Mouse (Mus musculus) adrenal gland, adult 18-20 months (tissue): ENCODE results near the gene Gm17364. TPM values are rescaled to one million over a fixed set of nuclear protein-coding genes. Genes with fewer than 3 reads are reported as not detected.
A peak's percentile ranks its signal among the peaks of the same experiment; 100 is the strongest.
"Not testable (repeated sequence)": the region's sequence is repeated elsewhere in the genome, so short reads cannot be mapped to it uniquely, and the experiment has no call there.

ENCODE experiments used
- DNase-seq, 2 experiments: peaks; one replicate each; pipeline ENCODE4 v3.0.0; 2021 to 2022; ENCODE audit warnings: low spot score in 2 of 2
- total RNA-seq, 2 experiments: library from RNA; stranded (reverse); gene quantifications; 1 replicate in 1 of 2; 2 replicates in 1 of 2; pipeline ENCODE4 v1.2.3; 2021

Gm17364 gene
- total RNA-seq, 2 experiments from 2014 or later = not detected

- DNase-seq = no peak
Observed at GRCm38 (mm10) chr13:41252141-41252540, 21.6 kb downstream of the Gm17364 start.

GRCm38 (mm10) chr13:41251667-41252066, 22.1 kb downstream of the Gm17364 start:
- DNase-seq = no peak

GRCm38 (mm10) chr13:41251232-41251631, 22.5 kb downstream of the Gm17364 start:
- DNase-seq = not testable (repeated sequence)

GRCm38 (mm10) chr13:41250318-41250981, 23.3 kb downstream of the Gm17364 start:
- DNase-seq = no peak

- peak; percentile 85 to 88 for DNase-seq
Observed at GRCm38 (mm10) chr13:41249538-41250317, 24.0 kb downstream of the Gm17364 start, which contains the start of gene Smim13. Gene Smim13, plus strand, starts transcription at chr13:41249844.

GRCm38 (mm10) chr13:41248751-41249520, 24.8 kb downstream of the Gm17364 start:
- no peak for DNase-seq

- no peak for DNase-seq
Observed at GRCm38 (mm10) chr13:41244306-41244830, 29.4 kb downstream of the Gm17364 start.

- DNase-seq = no peak
Observed at GRCm38 (mm10) chr13:41241557-41241956, 32.2 kb downstream of the Gm17364 start.

GRCm38 (mm10) chr13:41238805-41239130, 35.0 kb downstream of the Gm17364 start:
- no peak for DNase-seq

- no peak for DNase-seq
Observed at GRCm38 (mm10) chr13:41238035-41238804, 35.6 kb downstream of the Gm17364 start.

- no peak for DNase-seq
Observed at GRCm38 (mm10) chr13:41235845-41236741, 37.7 kb downstream of the Gm17364 start.

- no peak for DNase-seq
Observed at GRCm38 (mm10) chr13:41235181-41235580, 38.6 kb downstream of the Gm17364 start.

GRCm38 (mm10) chr13:41233241-41233640, 40.5 kb downstream of the Gm17364 start:
- DNase-seq = no peak

- DNase-seq = no peak
Observed at GRCm38 (mm10) chr13:41232209-41232608, 41.6 kb downstream of the Gm17364 start.

GRCm38 (mm10) chr13:41231389-41231983, 42.3 kb downstream of the Gm17364 start:
- no peak for DNase-seq

- DNase-seq = no peak
Observed at GRCm38 (mm10) chr13:41230256-41230655, 43.5 kb downstream of the Gm17364 start.

- no peak for DNase-seq
Observed at GRCm38 (mm10) chr13:41228060-41228459, 45.7 kb downstream of the Gm17364 start.

GRCm38 (mm10) chr13:41226513-41226912, 47.3 kb downstream of the Gm17364 start:
- no peak for DNase-seq
